In genomic region chr4:130264698-130265349, GRCm38 (mm10) we compare ENCODE assay signal across 9 mouse cellular contexts. TPM values are rescaled to one million over a fixed set of nuclear protein-coding genes. Genes with fewer than 3 reads are reported as not detected.
DNase-seq lines count a peak whose midpoint lies in the region; ATAC-seq and TF ChIP-seq lines count a peak whose summit lies in the region.
"Had no signal": no experiment of that assay in that cellular context is flagged by ENCODE, and none has a peak within 500 bp of the region (broad histone marks: within the 10 kb centered on the region; RNA-seq: fewer than 3 reads in every experiment).

No protein-coding gene starts in this region.

- DNase-seq in gastrocnemius, adult 18-20 months (ENCODE audit: low spot score), result peak; percentile 60
- no peak for DNase-seq in gastrocnemius, postnatal 25 days
- peak; percentile 63 for DNase-seq in brain, embryonic 14.5 days (ENCODE audit: low read depth)
- DNase-seq in heart, postnatal 4 days, result peak; percentile 83
- peak; percentile 65 to 87 for DNase-seq in layer of hippocampus, postnatal 25 days (ENCODE audit: extremely low spot score in 1 of 2, low spot score in 1 of 2)
- peak in 1 of 2 experiments; percentile 33 for DNase-seq in spleen, adult 2 months (ENCODE audit: low read depth in 1 of 2, low spot score in 2 of 2)

- no peak for TF ChIP-seq POLR2A in brain, embryonic 14.5 days (IDR thresholded peaks at IDR 0.05; ENCODE audit: borderline replicate concordance, extremely low read depth, insufficient read depth, insufficient read length, poor library complexity, severe bottlenecking)
- no peak for TF ChIP-seq POLR2A in spleen, adult 2 months (IDR thresholded peaks at IDR 0.05; ENCODE audit: low read depth, low read length)

- H3K9me3 ChIP-seq in forebrain, embryonic 12.5 days, result no peaks in the 10 kb centered on the region

- peaks cover 42% of the 10 kb centered on the region for H3K36me3 ChIP-seq in forebrain, embryonic 12.5 days (replicated peaks)
- no peaks in the 10 kb centered on the region for H3K36me3 ChIP-seq in spleen, adult 2 months (ENCODE audit: control insufficient read depth, insufficient read depth, low read length)

- H3K27me3 ChIP-seq in forebrain, embryonic 12.5 days, result no peaks in the 10 kb centered on the region
- H3K27me3 ChIP-seq in spleen, adult 2 months (ENCODE audit: control insufficient read depth, insufficient read depth, low read length), result 0 out of 2 replicates have a peak, but pooled peaks cover 1% of the 10 kb centered on the region

- peak; percentile 81 for TF ChIP-seq CTCF in brain, embryonic 14.5 days (IDR thresholded peaks at IDR 0.05; ENCODE audit: borderline replicate concordance, extremely low read depth, insufficient read depth, insufficient read length)
- peak; percentile 80 for TF ChIP-seq CTCF in spleen, adult 2 months (IDR thresholded peaks at IDR 0.05; ENCODE audit: extremely low read depth, insufficient read depth, insufficient read length, insufficient replicate concordance)

- 26% methylated on average over 24 of the region's 24 CpGs for WGBS in forebrain, embryonic 12.5 days
- WGBS in spleen, adult 2 months, result 8% methylated on average over 24 of the region's 24 CpGs

- no peak overlapping the region for H3K4me3 ChIP-seq in forebrain, embryonic 12.5 days (replicated peaks)
- H3K4me3 ChIP-seq in spleen, adult 2 months (ENCODE audit: extremely low read depth, insufficient read depth, insufficient read length), result no peak overlapping the region
- H3K4me3 ChIP-seq: megakaryocyte, embryonic 14.5 days had no signal

- no peak overlapping the region for H3K27ac ChIP-seq in forebrain, embryonic 12.5 days
- no peak overlapping the region for H3K27ac ChIP-seq in spleen, adult 2 months (ENCODE audit: insufficient read depth, low read length)

- peaks cover 22% of the 10 kb centered on the region for H3K4me1 ChIP-seq in forebrain, embryonic 12.5 days
- H3K4me1 ChIP-seq in spleen, adult 2 months (ENCODE audit: control insufficient read depth, insufficient read depth, insufficient read length), result no peaks in the 10 kb centered on the region

- no peak overlapping the region for H3K9ac ChIP-seq in forebrain, embryonic 12.5 days

- peak overlapping the region; percentile 17 for H3K4me2 ChIP-seq in forebrain, embryonic 12.5 days

- ATAC-seq in forebrain, embryonic 12.5 days (ENCODE audit: low FRiP score), result peak; percentile 51; the same call in 1 of the 2 replicates
- peak; percentile 60; the same call in 1 of the 2 replicates for ATAC-seq in megakaryocyte-erythroid progenitor cell, adult 5-6 weeks (replicated peaks; ENCODE audit: low FRiP score, low TSS enrichment, poor library complexity, severe bottlenecking)

RNA-seq across cellular contexts. Expression of gene Serinc2, which starts 14.2 kb away (rescaled TPM):
- 10 to 100 TPM; 71.7 to 80.8 TPM for total RNA-seq in gastrocnemius, adult 18-20 months (2021)
- total RNA-seq in gastrocnemius, postnatal 25 days (2021), result 10 to 100 TPM; 52.0 to 64.1 TPM
- polyA plus RNA-seq in brain, embryonic 14.5 days (2012; rRNA removed), result 72.2 and 126 TPM in 2 replicates
- 88.9 and 95.5 TPM in 2 replicates for polyA plus RNA-seq in forebrain, embryonic 12.5 days (2016; fragmentation: Nextera tagmentation; extraction: Ambion mirVana)
- 1 to 10 TPM; 2.7 to 3.8 TPM for total RNA-seq in heart, postnatal 4 days (2021)
- total RNA-seq in layer of hippocampus, postnatal 25 days (2021), result 10 to 100 TPM in 1 of 2 experiments, 1 to 10 TPM in 1; 9.2 to 12.9 TPM
- total RNA-seq in megakaryocyte-erythroid progenitor cell, adult 5-6 weeks (2014; fragmentation: Nextera tagmentation), result not detected in 2 replicates
- total RNA-seq in megakaryocyte-erythroid progenitor cell, adult 5-6 weeks (2017), result not detected in 2 replicates
- 0.85 and 1.5 TPM in 2 replicates for polyA plus RNA-seq in spleen, adult 2 months (2012; rRNA removed)

RNA-seq across cellular contexts. Expression of gene Gm853, which starts 42.6 kb away (rescaled TPM):
- total RNA-seq in gastrocnemius, adult 18-20 months (2021), result not detected
- total RNA-seq in gastrocnemius, postnatal 25 days (2021), result not detected
- polyA plus RNA-seq in brain, embryonic 14.5 days (2012; rRNA removed), result 0.32 and 0.62 TPM in 2 replicates
- not detected in 2 replicates for polyA plus RNA-seq in forebrain, embryonic 12.5 days (2016; fragmentation: Nextera tagmentation; extraction: Ambion mirVana)
- total RNA-seq in heart, postnatal 4 days (2021), result not detected
- total RNA-seq in layer of hippocampus, postnatal 25 days (2021), result not detected
- not detected in 2 replicates for total RNA-seq in megakaryocyte-erythroid progenitor cell, adult 5-6 weeks (2014; fragmentation: Nextera tagmentation)
- total RNA-seq in megakaryocyte-erythroid progenitor cell, adult 5-6 weeks (2017), result not detected in 2 replicates
- polyA plus RNA-seq in spleen, adult 2 months (2012; rRNA removed), result not detected in 2 replicates

RNA-seq across cellular contexts. Expression of gene Fabp3, which starts 43.6 kb away (rescaled TPM):
- total RNA-seq in gastrocnemius, adult 18-20 months (2021), result 1,000 to 10,000 TPM in 1 of 2 experiments, 100 to 1,000 TPM in 1; 614 to 1,203 TPM
- 1,000 to 10,000 TPM in 1 of 2 experiments, 100 to 1,000 TPM in 1; 646 to 1,026 TPM for total RNA-seq in gastrocnemius, postnatal 25 days (2021)
- polyA plus RNA-seq in brain, embryonic 14.5 days (2012; rRNA removed), result 105 and 126 TPM in 2 replicates
- 18.8 and 22.3 TPM in 2 replicates for polyA plus RNA-seq in forebrain, embryonic 12.5 days (2016; fragmentation: Nextera tagmentation; extraction: Ambion mirVana)
- 1,000 to 10,000 TPM; 6,197 to 6,868 TPM for total RNA-seq in heart, postnatal 4 days (2021)
- total RNA-seq in layer of hippocampus, postnatal 25 days (2021), result 100 to 1,000 TPM; 108 to 111 TPM
- total RNA-seq in megakaryocyte-erythroid progenitor cell, adult 5-6 weeks (2014; fragmentation: Nextera tagmentation), result not detected in 2 replicates
- total RNA-seq in megakaryocyte-erythroid progenitor cell, adult 5-6 weeks (2017), result not detected in 2 replicates
- polyA plus RNA-seq in spleen, adult 2 months (2012; rRNA removed), result 0.38 and 0.54 TPM in 2 replicates

RNA-seq across cellular contexts. Expression of gene Gm10570, which starts 43.6 kb away (rescaled TPM):
- under 1 TPM in 1 of 2 experiments, not detected in 1; 0.66 TPM for total RNA-seq in gastrocnemius, adult 18-20 months (2021)
- not detected for total RNA-seq in gastrocnemius, postnatal 25 days (2021)
- polyA plus RNA-seq in brain, embryonic 14.5 days (2012; rRNA removed), result 0.54 and 0.78 TPM in 2 replicates
- polyA plus RNA-seq in forebrain, embryonic 12.5 days (2016; fragmentation: Nextera tagmentation; extraction: Ambion mirVana), result not detected in 2 replicates
- under 1 TPM; 0.59 to 0.60 TPM for total RNA-seq in heart, postnatal 4 days (2021)
- total RNA-seq in layer of hippocampus, postnatal 25 days (2021), result 1 to 10 TPM; 1.2 to 1.4 TPM
- total RNA-seq in megakaryocyte-erythroid progenitor cell, adult 5-6 weeks (2014; fragmentation: Nextera tagmentation), result not detected in 2 replicates
- total RNA-seq in megakaryocyte-erythroid progenitor cell, adult 5-6 weeks (2017), result not detected in 2 replicates
- polyA plus RNA-seq in spleen, adult 2 months (2012; rRNA removed), result not detected in 2 replicates

Comparison
In these comparisons a context has a peak if more than half of its experiments do, and no peak if none do; other contexts are left out.
1. RNA of gene Fabp3, which starts 43.6 kb away (total RNA-seq): 6,197 to 6,868 TPM in heart, postnatal 4 days, 614 to 1,203 TPM in gastrocnemius, adult 18-20 months, 646 to 1,026 TPM in gastrocnemius, postnatal 25 days and 108 to 111 TPM in layer of hippocampus, postnatal 25 days; not detected in megakaryocyte-erythroid progenitor cell, adult 5-6 weeks; every median in the first group is over 100 times any median in the second.